Mouse (Mus musculus) bone marrow, adult 2 months (tissue): ENCODE data around the gene Ncstn.

Experiments used
- CTCF ChIP-seq: fragments of 200-500 bp; IDR thresholded peaks from 2 replicates; pipeline ENCODE4 v1.5.1; 2011; ENCODE audit warnings: low read length, control low read depth; ENCODE audit not compliant: control insufficient read depth, insufficient read depth
- POLR2A ChIP-seq: fragments of 200-500 bp; IDR thresholded peaks from 2 replicates; pipeline ENCODE4 v1.6.1; 2011; ENCODE audit warnings: low read depth, mild to moderate bottlenecking, control low read depth, low read length, borderline replicate concordance; ENCODE audit not compliant: control insufficient read depth

GRCm38 (mm10) chr1:172105101-172105500 lies 22.5 kb upstream of the Ncstn start:
- no peak for TF ChIP-seq CTCF
- TF ChIP-seq POLR2A = no peak
